Mouse (Mus musculus) adrenal gland, postnatal 14 days (tissue): ENCODE results near the gene Tmem117. TPM values are rescaled to one million over a fixed set of nuclear protein-coding genes. Genes with fewer than 3 reads are reported as not detected.

Experiments used
- DNase-seq: peaks from one replicate; pipeline ENCODE4 v3.0.0; 2021; ENCODE audit warnings: mixed read lengths
- total RNA-seq: library from RNA; stranded (reverse); gene quantifications from 2 replicates; pipeline ENCODE4 v1.2.3, GENCODE M21; 2021

Tmem117 gene
- total RNA-seq, 1 experiment from 2014 or later = 5.2 TPM

DNA sequence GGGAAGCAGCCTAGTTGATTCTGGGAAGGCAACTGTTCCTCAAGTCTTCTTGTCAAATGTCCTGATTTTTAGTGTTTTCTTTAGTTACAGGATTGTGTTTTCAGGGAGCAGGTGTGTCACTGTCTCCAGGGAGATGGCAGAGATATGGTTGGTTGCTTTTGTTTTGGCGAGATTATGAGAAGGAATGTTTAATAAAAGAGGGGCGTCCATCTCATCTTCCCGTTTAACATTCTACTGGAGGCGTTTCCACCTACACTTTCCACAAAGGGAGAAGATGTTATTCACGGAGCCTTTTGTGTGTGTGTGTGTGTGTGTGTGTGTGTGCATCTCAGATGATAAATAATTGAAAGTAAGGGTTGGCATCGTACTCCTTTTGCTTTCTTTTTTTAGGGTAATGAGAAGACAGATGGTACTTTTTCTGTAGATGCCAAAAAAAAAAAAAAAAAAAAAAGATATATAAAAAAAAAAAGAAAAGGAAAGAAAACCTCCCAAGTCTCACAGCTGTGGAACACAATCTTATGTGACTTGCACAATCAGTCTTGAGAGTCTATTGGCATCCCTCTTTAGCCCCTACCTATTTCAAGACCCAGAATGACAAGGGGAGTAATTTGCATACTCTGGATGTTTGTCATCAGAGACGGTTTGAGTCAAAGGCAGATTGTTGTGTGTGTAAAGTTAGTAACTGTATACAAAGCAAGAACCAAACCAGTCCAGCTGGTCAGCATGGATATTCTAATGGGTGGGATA lies 142.0 kb downstream of the Tmem117 start:
- no peak for DNase-seq

DNA sequence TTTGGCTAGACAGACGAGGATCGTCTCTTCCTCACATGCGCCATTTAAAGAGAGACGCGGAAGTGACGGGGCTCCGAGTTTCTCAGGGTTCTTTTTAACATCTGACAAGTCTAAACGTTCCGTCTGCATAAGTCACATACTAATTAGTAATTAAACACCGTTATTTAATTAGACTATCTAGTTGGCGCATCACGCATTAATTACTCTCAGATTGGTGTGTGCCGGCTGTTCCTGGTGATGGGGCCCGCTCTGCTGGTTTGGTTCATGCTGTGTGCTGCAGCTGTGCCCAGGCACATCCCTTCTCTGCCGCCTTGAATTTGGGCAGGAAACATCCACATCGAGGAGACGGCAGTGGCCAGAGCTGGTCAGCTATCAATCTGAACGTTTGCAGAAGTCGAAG lies 142.7 kb downstream of the Tmem117 start:
- no peak for DNase-seq

DNA sequence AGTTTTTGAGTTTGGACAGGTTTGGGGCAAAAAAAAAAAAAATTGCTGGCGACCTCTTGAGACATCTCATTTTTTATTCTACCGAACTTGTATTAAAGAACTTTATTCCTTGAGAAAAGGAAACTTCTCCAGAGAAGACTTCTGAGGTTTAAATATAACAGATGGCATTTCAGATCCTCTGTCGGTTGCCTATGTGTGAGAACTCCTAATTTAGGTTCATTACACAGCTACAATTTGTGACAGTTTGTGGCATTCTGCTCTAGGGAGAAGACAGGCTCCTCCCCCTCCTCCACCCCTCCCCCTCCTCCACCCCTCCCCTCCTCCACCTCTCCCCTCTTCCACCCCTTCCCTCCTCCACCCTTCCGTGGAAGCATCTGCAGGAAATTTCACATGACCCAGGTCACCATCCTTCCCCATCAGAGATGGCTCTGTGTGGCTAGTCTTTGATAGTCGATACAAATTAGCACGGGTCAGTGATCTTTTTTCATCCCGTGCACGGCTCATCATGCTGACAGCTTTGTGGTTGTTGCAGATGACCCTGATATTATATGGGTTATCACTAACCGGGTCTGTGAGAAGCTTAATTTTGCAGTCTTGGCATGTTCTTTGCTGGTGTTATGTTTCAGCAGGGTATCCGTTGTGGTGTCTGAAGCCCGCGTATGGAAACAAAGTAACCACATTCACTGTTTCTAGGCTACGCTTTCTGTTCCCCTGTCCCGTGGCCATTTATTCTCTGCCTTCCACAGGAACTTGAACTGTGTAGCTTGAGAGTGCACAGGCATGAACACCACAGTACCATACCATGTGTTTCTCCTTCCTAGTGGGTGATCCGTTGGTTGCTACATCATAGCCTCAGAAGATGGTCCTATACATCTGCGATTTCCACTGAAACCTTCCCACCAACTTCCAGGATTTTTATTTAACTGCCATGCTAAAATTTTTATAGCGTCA lies 147.4 kb downstream of the Tmem117 start:
- no peak for DNase-seq

DNA sequence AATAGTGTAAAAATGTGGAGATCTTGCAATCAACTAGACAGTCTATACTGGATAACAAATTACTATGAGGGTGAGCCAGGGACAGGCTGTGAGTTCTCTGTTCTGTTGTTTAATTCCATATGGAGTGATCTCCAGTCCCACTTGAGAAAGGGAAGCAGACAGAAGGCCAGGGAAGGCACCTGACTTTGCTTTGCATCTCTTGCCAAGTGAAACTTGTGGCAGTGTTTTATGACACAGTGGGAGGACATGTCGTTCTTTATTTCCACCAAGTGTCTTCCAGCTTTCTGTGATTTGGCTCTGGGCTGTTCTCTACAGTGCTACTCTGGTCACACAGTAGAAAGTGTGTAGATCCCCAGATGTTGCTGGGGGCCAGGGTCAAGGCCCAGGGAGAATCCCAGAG lies 152.5 kb downstream of the Tmem117 start:
- no peak for DNase-seq

DNA sequence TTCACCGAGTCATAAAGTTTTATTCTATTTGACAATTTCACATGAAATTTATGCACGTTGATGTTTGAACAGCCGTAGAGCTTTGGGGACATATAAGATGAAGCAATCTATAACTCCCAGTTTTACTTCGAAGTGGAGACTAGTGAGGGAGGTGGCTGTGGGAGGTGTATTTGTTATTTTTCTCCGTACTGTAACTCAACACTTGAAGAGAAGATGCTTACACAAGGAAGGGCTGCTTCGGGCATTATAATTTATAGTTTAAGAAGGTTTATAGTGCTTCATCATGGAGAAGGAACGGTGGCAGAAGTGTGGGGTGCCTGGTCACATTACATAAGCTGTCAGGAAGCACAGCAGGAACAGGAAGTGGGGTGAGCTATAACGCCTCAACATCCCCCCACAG lies 164.4 kb downstream of the Tmem117 start:
- no peak for DNase-seq

DNA sequence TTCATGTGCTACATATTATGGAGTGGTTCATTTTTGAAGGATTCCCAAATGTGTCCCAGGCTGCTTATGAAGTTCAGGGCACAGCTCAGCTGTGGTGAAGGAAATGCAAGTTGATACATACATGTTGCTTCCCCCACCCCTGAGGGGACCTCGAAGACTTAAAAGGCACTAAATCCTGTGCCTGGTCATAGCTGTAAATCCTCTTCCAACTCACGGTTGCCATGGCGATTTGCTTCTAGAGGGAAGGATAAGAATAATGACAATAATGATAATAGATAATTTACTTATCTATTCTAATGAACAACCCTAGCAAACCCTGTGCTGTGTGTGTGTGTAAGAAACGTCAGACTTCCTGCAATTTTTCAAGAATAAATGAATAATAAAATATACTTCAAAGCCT lies 166.5 kb downstream of the Tmem117 start:
- no peak for DNase-seq

DNA sequence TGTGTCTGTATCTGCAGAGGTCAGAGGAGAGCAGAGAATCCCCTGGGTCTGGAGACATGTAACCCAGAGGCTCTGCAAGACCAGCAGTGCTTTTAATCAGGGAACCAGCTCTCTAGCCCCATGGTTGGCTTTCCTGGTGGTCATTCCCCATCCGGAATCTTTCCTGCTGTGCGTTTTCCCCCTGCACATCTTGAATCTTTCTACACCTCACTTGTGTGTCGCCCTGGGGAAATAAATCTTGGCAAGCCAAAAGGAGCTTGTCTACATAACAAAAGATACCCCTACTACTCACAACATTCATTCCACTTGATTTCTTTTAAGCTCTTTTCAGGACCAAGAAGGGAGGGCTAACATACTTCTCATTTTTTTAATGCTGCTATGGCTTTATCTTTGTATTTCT lies 169.2 kb downstream of the Tmem117 start:
- no peak for DNase-seq

DNA sequence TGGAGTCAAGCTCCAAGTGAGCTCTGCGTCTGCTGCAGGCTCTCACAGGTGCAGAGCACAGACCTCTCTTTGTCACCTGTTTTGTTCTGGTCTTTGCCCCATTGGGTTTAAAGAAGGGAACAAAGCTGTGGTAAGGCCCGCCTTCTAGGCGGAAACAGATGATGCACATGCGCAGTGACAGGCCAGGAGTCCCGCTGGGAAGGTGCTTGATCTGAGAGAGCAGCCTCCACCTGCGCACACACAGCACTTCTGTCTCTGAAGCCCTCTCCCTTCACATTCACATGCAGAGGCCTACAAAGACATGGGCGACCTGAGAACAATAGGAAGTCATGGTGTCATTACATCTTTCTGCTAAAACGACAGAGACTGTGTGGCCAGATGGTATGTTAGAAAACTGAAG lies 172.4 kb downstream of the Tmem117 start:
- no peak for DNase-seq

DNA sequence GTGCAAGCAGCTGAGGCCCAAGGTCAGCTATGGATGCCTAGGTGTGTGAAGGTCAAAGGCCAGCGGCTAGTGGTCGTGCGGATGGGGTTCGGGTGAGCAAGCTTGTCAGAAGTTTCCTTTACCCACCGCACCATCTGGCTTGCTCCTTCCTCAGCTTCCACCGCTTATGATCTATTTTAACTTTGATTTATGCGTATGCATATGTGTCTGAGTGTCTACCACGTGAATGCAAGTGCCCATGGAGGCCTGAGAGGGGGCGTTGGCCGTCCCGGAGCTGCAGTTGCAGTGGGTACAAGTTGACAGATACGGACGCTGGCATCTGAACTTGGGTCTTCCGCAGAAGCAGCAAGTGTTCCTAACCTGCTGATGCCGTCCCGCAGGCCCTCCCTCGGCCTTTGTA lies 173.8 kb downstream of the Tmem117 start:
- DNase-seq = no peak

DNA sequence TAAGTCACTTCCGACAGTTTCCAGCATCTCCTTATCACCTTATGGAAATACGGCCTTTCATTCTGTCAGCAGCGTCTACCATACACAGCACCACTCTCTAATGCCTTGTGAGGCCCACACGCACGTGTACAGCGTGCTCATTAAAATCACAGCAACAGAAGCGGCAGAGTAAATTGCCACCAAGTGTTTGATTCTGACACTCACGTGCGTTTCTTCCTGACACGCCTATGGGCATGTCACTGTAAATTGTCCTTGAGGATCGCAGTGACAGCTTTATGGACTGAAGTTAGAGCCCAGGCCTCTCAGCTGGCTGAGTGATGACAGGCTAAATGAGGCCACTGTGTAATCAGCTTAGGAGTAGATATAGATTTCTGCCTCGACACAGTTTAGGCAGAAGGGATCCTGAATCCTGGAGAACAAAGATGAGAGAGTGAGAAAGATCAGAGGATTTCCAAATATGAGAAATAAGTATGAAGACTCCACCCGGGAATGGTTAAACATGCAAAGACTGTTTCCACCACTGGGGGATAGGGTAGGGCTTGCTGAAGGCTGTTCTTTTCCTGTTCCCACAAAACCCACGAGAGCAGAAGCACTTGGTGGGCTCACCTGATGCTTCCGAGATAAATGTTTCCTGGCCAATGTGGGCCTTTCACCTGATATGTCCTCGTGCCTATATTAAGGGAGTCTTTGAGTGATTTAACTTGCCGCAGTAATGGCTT lies 174.8 kb downstream of the Tmem117 start:
- no peak for DNase-seq

DNA sequence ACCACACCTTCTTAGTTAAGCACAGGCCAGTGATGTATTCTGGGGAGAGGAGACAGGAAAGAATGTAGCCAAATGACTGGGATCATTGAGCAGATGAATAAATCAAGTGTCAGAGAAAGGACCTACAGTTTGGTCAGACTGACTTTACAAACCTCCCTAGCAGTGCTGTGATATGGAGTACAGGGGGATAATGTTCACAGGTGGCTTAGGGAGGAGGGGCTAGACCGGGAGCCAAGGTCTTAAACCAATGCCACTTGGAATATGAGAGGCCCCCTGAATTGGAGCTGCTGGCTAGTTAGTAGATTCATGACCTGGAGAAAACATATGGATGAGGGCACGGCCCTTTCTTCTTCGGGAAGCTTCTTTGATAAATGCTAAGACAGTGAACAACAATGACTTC lies 177.0 kb downstream of the Tmem117 start:
- DNase-seq = no peak

DNA sequence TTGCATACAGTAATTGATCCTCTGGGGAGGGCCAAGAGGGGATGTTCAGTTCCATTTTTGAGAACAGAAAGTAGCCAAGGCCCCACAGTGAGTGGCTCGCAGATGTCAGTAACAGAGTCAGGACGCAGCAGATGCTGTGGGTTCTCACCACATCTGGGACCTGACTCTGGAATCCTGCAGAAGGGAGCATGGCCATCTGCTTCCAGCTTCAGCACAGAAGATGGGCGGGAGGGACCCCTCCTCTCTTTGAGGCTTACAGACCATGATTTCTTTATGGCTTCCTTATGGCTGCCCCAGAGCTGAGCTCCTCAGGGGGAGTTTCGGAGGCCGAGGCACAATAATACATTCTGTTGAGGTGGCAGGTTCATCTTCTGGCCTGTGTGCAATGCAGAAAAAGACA lies 182.5 kb downstream of the Tmem117 start:
- no peak for DNase-seq

DNA sequence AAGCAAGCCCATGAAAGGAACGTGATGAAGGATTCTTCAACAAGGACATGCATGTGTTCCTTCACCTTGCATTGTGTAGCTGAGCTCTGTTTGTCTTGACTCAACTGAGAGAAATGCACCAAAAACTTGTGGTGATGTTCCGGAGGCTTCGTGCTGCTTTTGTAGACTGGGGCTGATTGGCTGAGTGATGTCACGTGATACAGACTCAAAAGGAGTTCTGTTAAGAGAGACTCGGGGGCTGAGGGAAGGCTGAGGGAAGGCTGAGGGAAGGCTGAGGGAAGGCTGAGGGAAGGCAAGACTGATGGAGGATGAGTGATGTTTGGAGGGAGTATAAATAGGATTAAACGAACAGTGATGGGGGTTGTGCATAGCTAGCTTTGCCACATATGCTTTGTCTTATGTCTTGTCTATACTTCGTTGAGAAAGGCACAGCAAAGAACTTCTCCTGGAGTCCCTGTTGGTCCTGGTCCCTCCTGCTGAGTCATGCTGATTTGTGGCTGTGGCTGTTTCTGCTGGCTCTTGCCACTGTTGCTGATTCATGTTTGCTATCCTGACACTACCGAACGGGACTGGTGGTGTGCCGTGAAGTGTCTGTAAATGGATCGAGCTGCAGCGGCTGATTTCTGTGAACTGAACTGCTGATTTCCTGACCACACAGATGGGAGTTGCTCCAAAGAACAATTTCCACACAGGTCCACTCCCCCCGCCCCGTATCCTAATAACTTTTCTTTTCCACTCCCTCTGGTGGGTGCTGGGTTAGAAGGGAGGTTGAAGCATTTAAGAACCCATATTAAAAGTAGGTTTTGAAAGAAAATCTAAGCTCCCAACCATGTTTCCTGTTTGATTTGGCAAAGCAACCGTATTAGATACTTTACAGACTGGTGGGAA lies 185.4 kb downstream of the Tmem117 start:
- no peak for DNase-seq

DNA sequence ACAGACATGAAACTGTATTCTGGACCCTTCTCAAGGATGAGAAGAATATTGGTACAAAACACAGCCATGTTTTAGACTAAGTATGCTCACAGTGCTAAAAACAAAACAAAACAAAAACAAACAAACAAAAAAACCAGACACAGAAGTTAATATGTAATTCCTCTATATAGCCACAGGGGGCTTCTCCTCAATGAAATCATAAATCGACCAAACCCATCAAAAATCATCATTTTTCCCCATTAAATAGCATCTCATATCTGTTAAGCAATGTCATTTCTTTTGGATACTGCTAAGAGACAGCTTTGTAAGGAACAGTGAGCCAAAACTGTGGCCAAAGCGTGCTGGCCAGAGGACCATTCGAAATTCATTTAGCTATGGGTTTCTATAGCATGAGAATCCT lies 206.6 kb downstream of the Tmem117 start:
- no peak for DNase-seq

DNA sequence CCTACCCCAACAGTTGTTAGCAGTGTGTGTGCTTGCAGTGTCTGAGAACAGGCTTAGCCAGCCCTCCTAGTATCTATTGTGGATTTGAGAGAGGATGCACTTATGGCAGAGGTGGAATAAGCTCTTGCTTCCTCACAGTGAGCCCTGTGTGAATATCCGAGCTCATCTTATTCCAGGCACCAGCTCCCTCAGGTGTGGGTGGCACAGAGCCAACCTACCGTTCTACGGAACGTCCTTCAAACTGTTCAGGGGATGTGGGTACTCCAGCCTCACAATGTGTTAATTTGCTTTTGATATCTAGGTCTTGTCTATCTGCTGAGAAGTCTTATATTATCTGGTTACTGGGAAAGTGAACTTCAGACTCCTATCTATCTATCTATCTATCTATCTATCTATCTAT lies 209.6 kb downstream of the Tmem117 start:
- no peak for DNase-seq

DNA sequence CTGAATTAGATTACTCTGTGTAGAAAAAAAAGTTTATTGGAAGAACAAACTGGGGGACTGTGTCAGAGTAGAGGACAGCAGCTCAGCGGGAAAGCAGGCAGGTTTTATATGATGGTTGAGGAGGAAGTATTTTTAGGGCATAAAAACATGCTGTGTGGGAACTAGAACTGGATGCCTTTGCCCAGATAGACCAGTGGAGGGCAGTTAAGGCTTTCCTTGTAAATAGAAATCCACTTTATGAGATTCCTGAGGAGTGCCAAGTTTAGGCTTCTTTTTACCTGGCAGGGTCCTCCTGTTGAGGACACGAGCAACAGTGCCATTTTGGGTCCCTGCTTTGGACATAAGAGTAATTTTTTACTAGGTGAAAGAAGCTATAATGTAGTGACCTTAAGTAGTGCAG lies 218.5 kb downstream of the Tmem117 start:
- DNase-seq = no peak

DNA sequence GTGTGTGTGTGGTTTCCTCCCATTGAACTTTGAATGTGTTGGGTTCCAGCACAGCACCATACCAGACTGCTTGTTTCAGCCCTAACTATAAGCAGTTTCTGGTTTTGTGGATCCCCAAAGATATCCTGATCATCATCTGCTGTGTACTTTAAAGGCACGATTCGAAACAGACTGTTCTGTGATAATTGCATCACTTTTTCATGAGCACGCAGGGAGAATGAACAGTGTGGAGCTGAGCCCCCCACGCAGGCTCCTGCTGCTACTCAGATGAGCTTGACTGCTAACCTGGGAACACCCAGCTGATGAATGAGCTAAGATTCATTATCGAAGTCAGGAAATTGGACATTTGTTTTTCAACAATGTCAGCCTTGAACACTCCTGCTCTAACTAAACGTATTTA lies 230.6 kb downstream of the Tmem117 start:
- DNase-seq = no peak

DNA sequence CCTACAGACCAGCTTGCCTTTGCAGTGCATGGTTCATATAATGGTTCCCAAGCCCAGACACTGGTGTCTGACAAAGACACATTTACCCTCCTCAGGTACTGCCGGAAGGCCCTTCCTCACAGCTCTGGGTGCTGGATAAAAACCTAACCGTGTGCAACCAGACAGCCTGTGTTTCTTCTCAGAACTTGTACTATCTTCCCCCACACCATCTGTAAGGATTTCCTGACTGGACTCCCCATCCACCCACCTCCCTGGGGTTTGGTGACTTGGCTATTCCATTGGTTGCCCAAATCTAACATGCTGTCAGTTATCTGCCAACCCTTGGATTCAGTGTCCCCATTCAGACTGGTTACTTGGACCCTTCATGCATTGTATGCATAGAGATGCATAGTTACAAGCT lies 232.1 kb downstream of the Tmem117 start:
- DNase-seq = no peak

DNA sequence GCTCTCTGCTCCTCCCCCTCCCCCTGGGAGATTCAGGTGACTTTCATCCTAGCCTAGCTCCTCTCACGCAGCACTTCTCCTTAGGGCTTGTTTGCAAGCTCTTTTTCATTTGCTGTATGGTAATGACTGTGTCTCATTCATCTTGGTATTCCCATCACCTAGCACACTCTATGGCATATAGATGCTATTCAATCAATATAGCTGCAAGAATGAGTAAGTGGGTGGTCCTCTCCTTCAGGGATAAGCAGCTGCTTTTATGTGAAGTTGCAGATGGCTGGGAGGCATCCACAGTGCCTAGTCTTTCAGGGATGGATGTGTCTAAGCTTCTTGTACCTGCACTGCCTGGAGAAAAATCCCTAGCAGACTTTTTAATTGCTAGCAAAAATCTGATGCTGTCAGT lies 235.1 kb downstream of the Tmem117 start:
- DNase-seq = no peak

DNA sequence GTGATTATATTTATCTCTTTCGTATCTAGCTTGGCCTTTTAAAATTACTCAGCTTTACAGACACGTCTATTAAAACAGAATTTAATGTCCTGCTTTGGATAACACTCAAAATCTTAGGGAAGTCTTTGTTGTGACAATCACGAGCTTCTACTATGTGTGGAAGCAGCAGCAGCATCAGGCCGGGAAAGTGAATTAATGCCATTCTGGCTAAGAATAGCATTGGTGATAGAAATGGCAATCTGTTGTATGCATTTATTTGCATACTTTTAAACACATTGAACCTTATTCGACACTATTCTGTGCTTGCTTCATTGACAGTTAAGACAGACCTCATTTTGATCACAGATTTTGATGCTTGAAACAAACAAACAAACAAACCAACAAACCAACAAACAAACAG lies 239.3 kb downstream of the Tmem117 start:
- no peak for DNase-seq

DNA sequence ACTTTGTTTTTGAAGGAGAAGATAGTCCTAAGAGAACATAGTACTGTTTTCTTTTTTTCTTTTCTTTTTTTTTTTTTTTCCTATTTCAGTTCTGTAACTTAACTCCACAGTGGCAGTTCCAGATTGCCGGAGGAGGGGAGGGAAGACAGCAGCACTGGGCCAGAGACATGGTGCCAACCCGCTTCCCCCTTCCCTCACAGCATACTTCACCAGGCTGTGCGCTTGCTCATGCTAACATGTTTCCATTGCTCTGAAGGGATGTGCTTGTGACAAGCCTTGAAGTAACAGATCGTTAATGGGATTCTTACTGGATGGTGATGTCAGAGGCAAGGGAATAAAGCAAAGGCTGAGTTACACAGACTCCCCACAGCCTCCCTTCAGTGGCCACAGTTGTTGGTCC lies 256.0 kb downstream of the Tmem117 start:
- no peak for DNase-seq

DNA sequence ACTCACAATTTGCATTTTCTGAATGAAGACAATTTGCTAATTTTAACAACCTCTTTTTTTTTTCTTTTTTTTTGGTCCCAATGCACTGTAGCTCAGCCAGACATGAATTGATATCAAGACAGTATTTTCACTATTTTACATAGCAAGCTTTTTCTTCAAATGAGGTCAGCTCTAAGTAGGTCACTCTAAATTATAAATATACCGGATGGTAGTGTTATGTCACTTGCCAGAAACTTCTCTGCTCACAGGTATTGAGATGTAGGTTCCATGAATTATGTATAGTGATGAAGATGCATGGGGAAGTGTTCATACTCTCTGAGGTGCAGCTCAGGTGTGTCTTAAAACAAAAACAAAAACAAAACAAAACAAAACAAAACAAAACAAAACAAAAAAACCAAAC lies 264.2 kb downstream of the Tmem117 start:
- DNase-seq = no peak
